Mouse (Mus musculus): ENCODE data around the gene Slc6a4.
"Not testable (repeated sequence)": the region's sequence is repeated elsewhere in the genome, so short reads cannot be mapped to it uniquely, and the experiment has no call there.

Gene Slc6a4

DNA sequence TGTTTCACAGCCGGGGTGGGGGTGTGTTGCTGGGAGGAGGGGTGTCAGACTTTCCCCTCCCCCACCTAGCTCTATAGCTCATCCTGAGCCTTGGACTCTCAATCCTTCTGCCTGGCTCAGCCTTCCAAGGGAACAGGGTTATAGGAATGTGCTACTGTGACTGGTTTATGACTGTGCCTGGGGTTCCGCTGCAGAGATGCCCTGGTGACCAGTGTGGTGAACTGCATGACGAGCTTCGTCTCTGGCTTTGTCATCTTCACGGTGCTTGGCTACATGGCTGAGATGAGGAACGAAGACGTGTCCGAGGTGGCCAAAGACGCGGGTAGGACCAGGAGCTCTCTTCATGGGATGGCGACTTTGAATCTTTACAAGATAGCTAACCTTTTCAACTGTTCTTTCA is 19.6 kb downstream of the Slc6a4 start:
- no peak for DNase-seq (ENCODE audit: low read depth, low spot score)

DNA sequence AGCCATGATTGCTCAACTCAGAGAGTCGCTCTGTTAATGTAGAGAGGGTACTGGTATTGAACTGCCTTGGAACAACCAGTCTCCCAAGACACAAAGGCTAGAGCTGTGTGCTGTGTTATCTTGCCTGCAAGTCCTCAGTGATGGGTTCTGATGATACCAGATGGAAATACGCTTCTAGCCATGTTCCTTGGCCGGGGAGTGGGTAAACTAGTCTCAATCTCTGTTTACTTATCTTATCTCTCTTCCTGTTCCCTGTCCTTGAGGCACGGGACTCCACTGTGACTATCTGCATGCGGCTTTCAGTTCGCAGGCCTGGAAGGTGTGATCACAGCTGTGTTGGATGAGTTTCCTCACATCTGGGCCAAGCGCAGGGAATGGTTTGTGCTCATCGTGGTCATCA is 21.1 kb downstream of the Slc6a4 start:
- DNase-seq (ENCODE audit: low read depth, low spot score) = no peak

DNA sequence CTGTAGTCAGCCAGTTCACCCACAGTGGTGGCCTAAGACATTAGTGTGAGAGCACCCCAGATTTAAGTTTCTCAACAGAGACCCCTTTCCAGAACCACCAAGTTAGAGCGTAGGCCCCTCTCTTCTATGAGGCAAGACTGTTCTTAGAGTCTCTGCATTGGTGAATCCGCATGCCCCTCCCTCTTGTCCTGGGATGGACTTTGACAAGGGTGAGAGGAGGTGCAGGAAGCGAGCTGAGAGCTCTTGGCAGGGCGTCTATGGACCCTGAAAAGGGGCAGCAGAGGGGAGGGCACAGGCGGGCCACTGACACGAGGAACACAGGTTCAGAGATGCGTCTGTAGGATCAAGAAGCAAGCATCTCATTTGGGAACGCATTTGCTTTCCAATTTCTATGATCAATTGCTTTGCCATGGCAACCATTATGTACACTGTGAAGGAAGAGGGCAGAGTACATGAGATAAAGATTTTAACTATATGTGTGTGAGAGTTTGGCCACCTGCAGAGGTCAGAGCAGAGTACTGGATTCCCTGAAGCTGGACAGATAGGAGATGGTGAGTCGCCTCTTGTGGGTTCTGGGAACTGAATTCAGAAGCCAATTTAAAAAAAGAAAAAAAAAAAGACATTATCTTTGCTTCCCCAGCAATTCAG is 23.5 kb downstream of the Slc6a4 start:
- no peak for DNase-seq (ENCODE audit: low read depth, low spot score)

DNA sequence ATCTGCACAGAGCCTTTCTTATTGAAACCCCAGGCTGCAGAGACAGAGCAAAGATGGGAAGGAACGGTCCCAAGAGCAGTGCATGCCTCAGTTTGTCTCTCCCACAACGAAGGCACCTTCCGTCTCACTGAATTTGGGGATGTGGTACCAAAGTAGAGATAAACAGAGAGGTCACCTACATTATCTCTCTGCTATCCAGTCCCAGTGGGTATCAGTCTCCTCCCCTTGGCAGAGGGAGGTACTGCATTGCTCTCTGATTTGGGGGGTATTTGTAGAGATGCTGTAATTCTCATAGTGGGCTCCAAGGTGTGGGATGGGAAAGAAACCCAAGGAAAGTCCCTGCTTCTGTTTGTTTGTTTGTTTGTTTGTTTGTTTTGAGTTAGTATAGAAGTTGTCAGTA is 28.2 kb downstream of the Slc6a4 start:
- DNase-seq (ENCODE audit: low read depth, low spot score) = no peak

DNA sequence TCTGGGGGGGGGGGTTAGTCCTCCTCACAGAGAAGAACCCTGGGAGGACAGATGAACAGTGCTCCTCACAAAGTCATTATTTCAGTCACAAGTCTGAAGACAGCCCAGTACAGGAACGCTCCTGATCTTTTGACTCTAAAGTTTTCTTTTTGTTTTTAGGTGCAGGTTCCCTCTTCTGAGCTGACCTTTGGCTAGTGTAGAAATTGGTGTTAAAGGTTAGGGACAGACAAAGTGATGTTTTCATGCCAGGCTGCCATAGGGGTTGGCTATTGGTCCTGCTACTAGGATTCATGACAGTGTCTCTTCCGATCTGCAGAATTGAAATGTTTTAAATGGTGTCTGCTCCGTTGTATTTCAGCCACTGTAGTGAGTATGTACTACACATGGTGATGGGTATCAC is 29.8 kb downstream of the Slc6a4 start:
- no peak for DNase-seq (ENCODE audit: low read depth, low spot score)

- DNase-seq (ENCODE audit: low read depth, low spot score) = no peak
These were observed 32.9 kb downstream of the Slc6a4 start for GRCm38 (mm10) chr11:77031151-77031934.

GRCm38 (mm10) chr11:77041891-77042290 is 43.5 kb downstream of the Slc6a4 start:
- no peak for DNase-seq (ENCODE audit: low read depth, low spot score)

- no peak for DNase-seq (ENCODE audit: low read depth, low spot score)
These were observed 44.4 kb downstream of the Slc6a4 start for GRCm38 (mm10) chr11:77042816-77043215.

- DNase-seq (ENCODE audit: low read depth, low spot score) = no peak
These were observed 63.5 kb downstream of the Slc6a4 start for GRCm38 (mm10) chr11:77061951-77062350.

GRCm38 (mm10) chr11:77063406-77063805 is 65.0 kb downstream of the Slc6a4 start:
- DNase-seq (ENCODE audit: low read depth, low spot score) = no peak

- no peak for DNase-seq (ENCODE audit: low read depth, low spot score)
These were observed 70.4 kb downstream of the Slc6a4 start for GRCm38 (mm10) chr11:77068825-77069224.

- DNase-seq (ENCODE audit: low read depth, low spot score) = no peak
These were observed 72.3 kb downstream of the Slc6a4 start for GRCm38 (mm10) chr11:77070721-77071120.

GRCm38 (mm10) chr11:77077331-77077730 is 78.9 kb downstream of the Slc6a4 start:
- not testable (repeated sequence) for DNase-seq (ENCODE audit: low read depth, low spot score)

- no peak for DNase-seq (ENCODE audit: low read depth, low spot score)
These were observed 79.4 kb downstream of the Slc6a4 start for GRCm38 (mm10) chr11:77077792-77078191.

DNA sequence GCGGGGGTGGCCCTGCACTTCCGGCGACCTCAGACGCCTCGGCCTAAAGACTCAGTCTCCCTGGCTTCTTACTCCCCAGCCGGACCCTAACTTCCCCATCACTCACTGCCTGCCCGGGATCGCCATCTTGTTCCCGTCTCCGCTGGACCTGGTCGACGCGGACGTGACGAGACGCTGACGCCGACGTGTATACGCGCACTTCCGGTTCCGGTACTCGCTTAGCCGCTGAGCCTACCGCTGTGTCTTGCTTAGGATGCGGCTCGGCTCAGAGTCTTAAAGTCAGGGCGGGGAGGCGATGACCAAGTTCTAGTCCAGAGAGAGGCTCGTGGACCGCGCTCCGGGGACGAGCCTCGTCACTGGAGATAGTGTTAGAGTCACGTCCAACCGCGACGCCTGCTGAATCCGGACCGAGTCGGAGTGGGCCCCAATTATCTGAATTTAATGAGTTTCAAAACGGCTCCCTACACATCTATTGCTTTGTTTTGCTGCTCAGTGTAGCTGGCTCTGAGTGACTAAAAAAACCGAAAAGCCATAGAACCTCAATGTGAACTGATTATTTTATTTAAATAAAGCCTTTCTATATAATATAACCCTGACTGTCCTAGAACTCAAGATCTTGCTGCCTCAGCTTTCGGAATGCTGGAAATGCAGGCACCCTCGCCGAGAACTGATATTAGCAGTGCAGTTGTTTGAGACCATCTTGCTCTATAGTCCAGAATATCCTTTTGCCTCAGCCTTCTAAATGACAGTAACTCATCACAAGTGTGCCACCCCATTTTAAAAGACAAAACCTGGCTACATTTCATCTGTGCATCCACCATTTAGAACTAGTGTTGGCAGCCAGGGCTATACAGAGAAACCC is 80.1 kb downstream of the Slc6a4 start, which contains the start of gene Nsrp1:
Nsrp1 (minus strand) TSS at position 163 of the 862 bp plus-strand sequence.
- peak; percentile 89 for DNase-seq (ENCODE audit: low read depth, low spot score)

DNA sequence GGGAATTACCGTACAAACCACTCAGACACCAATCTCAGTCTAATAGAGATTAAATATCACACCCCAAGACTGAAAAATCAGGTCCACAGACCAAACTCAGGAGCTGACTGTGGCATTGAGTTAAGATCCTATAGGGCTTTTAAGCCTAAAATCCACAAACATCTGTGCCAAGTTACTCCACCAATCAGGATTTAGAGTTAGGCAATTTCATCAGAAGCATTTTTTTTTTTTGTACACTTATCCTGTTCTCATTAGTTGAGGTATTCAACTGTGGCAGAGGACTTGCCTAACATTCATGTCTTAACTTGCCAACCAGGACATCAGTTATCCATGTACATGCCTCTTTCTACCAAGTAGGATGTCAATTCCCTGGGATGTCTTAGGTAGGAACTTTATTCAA is 81.0 kb downstream of the Slc6a4 start:
- no peak for DNase-seq (ENCODE audit: low read depth, low spot score)

Measured in skeletal muscle tissue, adult 2 months (tissue).